Mouse (Mus musculus) C2C12 (cell line): ENCODE measurements around the gene Ttf1.

Experiments used
- CEBPB ChIP-seq: IDR thresholded peaks from one replicate; pipeline ENCODE4 v1.6.1; 2011; ENCODE audit warnings: low read depth, mild to moderate bottlenecking, control low read depth, moderate library complexity
- CTCF ChIP-seq: IDR thresholded peaks from one replicate; pipeline ENCODE4 v1.5.1; 2011; ENCODE audit not compliant: control insufficient read depth, insufficient read depth, insufficient read length
- FOSL1 ChIP-seq: IDR thresholded peaks from one replicate; pipeline ENCODE4 v1.8.0; 2011; ENCODE audit warnings: mild to moderate bottlenecking, low read length; ENCODE audit not compliant: poor library complexity, insufficient read depth, severe bottlenecking
- MAX ChIP-seq: IDR thresholded peaks from one replicate; pipeline ENCODE4 v1.6.1; 2011; ENCODE audit warnings: mild to moderate bottlenecking, control low read depth
- MYOD1 ChIP-seq: IDR thresholded peaks from one replicate; pipeline ENCODE4 v1.6.1; 2011; ENCODE audit warnings: low read depth; ENCODE audit not compliant: control insufficient read depth, insufficient read length
- MYOG ChIP-seq: IDR thresholded peaks from one replicate; pipeline ENCODE4 v1.6.1; 2011; ENCODE audit not compliant: control insufficient read depth, insufficient read length; ENCODE audit errors: extremely low read depth
- USF1 ChIP-seq: IDR thresholded peaks from one replicate; pipeline ENCODE4 v1.6.1; 2011; ENCODE audit warnings: low read depth, mild to moderate bottlenecking, control low read depth, moderate library complexity

DNA sequence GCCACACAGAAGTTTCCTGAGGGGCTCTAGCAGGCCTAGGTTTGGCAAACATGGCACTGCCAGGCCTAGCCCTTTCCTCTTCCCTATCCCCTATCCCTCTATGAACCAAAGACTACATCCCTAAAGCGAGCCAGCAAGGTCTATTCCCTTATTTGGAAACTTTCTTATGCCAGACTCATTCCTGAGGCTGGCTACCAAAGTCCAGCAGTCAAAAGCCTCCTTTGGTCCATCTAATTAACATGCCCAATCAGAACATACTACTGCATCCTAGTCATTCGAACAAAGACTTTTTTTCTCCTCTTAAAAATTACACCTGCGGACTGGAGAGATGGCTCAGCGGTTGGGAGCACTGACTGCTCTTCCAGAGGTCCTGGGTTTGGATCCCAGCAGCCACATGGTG is 28.1 kb upstream of the Ttf1 start:
- TF ChIP-seq CTCF (no peak), MAX (no peak), USF1 (no peak), CEBPB (no peak), MYOG (no peak), MYOD1 (no peak), FOSL1 (no peak)
